Mouse (Mus musculus) cortical plate, adult 2 months (tissue): ENCODE data around the gene Caprin1.

ENCODE experiments used
- CTCF ChIP-seq: fragments of 200-500 bp; IDR thresholded peaks from 2 replicates; pipeline ENCODE4 v1.5.1; 2011; ENCODE audit warnings: mild to moderate bottlenecking, control low read depth, low read length; ENCODE audit not compliant: insufficient read depth; ENCODE audit errors: extremely low read depth
- POLR2A ChIP-seq: fragments of 200-500 bp; IDR thresholded peaks from 2 replicates; pipeline ENCODE4 v1.6.1; 2011; ENCODE audit warnings: mild to moderate bottlenecking, low read length, control low read depth; ENCODE audit not compliant: insufficient read depth; ENCODE audit errors: extremely low read depth

- TF ChIP-seq CTCF (no peak), POLR2A (no peak)
Observed at GRCm38 (mm10) chr2:103822560-103822959, 25.1 kb upstream of the Caprin1 start.
